Mouse (Mus musculus) right cerebral cortex, postnatal 4 days (tissue): ENCODE measurements around the gene Tmem201.

ENCODE experiments used
- DNase-seq: peaks from one replicate; pipeline ENCODE4 v3.0.0-alpha.2; 2022

Gene Tmem201

GRCm38 (mm10) chr4:149744119-149744518, 6.3 kb upstream of the Tmem201 start:
- no peak for DNase-seq

DNA sequence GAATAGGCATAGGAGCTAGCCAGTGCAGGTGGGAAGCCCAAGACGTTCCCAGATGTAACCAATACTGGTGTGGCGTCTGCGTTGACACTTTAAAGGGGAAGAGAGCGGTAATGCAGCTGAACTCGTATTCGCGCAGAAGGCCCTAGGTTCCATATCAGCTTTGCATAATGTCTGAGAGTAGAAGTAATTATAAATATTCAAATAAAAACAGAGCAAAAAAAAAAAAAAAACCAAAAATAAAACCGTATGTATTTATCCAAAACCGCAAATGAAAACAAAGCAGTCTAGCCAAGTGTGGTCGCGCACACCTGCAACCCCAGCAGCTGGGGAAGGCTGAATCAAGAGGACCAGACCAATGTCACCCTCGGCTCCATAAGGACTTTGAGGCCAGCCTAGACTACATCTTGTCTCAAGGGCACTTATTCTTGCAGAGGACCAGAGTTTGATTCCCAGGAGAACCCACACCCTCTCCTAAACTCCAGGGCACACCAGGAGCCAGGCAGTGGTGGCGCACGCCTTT, 4.2 kb upstream of the Tmem201 start:
- DNase-seq: no peak

DNA sequence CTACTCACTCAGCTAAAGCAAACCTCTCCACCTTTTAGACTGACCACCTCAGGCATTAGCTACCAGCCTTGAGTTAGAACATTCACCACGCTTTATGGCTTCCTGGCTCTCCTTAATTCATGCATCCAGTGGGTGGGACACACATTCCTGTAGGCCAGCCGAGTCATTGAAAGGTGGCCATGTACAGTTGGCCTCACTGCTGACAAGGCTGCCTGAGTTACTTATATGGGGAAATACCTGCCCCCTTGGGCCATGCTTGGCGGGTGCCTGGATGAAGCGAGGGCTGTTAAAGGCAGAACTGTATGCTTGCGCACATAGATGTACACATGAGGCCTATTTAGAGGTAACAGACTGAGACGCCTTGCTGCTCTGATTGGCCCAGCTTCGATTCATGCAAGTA, 2.5 kb upstream of the Tmem201 start:
- no peak for DNase-seq

DNA sequence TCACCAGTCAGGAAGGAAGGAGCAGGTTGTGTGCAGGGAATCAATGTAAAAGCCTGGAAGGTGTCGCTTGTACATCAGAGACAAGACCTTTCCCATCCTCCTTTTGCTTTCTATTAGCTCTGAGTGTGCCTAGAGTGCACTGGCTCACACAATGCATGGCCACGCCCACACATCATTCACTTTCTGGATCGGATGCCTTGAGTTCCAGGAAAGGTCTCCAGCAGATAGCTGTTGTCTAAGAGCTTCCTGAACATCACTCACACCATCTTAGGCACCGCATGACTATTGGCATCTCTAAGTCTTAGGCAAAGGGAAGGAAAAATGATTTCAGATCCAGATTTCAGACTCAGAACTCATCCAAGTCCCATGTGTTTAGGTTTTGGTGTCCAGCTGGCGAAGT, 1.6 kb upstream of the Tmem201 start:
- no peak for DNase-seq

GRCm38 (mm10) chr4:149736581-149736980, 1.3 kb downstream of the Tmem201 start:
- DNase-seq: peak; percentile 64

GRCm38 (mm10) chr4:149735624-149736250, 2.1 kb downstream of the Tmem201 start:
- no peak for DNase-seq

DNA sequence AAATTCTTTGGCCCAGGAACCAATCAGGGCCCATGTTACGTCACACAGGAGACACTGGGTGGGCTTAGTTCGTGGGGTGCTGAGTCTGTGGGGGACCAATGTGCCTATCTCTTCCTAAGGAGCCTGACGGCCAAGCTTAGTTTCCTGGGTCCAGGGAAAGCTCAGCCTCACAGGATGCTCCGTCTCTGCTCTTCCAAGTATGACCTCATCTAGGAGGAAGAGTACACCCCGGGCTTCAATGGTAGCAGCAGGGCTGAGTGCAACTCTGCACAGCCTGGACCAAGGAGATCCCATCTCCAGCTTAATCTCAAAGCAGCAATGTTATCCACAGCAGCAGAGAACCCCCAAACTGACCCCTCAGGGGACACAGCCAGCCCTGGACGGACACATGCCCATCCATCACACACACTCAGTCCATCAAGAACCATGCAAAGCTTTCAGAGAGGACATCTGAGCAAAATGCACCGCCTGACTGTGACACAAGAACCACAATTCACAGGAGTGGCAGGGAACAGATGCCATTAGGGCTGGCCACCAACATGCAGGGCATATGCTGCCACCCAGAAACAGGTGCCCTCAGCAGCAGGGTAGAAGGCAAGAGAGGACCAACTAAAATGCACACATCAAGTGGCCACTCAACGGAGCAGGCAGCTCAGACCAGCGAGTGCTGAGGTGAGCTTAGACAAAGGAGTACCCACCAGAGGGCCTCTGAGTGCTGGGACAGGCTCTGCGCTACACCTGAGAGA, 2.9 kb downstream of the Tmem201 start:
- DNase-seq: no peak

GRCm38 (mm10) chr4:149734246-149734645, 3.6 kb downstream of the Tmem201 start:
- no peak for DNase-seq

DNA sequence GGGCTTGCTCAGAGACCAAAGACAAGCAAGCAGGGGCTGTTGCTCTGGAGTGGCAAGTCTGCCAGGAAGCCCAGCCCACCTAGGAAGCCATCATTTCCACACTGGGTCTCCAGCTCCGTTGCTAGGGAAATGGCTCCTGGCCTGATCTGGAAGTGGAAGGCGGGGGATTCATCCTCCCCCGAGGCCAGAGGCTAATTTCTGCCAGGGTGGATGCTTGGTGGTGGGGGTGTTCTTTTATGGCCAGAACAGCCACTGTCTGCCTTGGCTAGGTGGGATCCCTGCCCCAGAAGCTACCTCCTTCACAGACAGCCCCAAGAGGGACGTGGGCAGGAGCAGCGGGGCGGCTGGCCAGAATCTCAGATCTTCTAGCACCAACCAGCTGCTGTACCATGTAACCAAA, 4.1 kb downstream of the Tmem201 start:
- no peak for DNase-seq

GRCm38 (mm10) chr4:149732800-149733199, 5.0 kb downstream of the Tmem201 start:
- no peak for DNase-seq

GRCm38 (mm10) chr4:149732313-149732712, 5.5 kb downstream of the Tmem201 start:
- DNase-seq: no peak

- DNase-seq: no peak
Observed at GRCm38 (mm10) chr4:149730827-149731226, 7.0 kb downstream of the Tmem201 start.

GRCm38 (mm10) chr4:149728810-149729209, 9.0 kb downstream of the Tmem201 start:
- no peak for DNase-seq

DNA sequence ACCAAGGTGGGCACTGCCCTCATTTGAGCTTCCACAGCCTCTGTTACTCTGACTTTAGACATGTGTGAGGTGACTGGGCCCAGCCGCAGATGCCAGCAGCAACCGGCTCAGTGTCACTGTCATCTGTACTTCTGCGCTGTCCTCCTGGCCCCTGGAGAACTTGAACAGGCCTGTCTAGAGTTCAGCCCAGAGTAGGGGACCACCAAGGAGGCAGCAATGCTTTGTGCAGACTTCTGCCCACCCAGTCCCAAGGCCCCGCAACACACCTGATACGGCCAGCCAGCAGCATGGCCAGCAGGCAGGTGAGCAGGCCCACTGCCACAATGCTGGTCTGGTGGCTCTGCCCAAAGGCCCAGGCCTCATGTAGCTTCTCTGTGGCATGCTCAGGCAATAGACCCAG, 10.2 kb downstream of the Tmem201 start:
- no peak for DNase-seq

- DNase-seq: peak; percentile 83
Observed at GRCm38 (mm10) chr4:149725661-149726350, 12.0 kb downstream of the Tmem201 start.

GRCm38 (mm10) chr4:149724916-149725470, 12.9 kb downstream of the Tmem201 start:
- DNase-seq: no peak

DNA sequence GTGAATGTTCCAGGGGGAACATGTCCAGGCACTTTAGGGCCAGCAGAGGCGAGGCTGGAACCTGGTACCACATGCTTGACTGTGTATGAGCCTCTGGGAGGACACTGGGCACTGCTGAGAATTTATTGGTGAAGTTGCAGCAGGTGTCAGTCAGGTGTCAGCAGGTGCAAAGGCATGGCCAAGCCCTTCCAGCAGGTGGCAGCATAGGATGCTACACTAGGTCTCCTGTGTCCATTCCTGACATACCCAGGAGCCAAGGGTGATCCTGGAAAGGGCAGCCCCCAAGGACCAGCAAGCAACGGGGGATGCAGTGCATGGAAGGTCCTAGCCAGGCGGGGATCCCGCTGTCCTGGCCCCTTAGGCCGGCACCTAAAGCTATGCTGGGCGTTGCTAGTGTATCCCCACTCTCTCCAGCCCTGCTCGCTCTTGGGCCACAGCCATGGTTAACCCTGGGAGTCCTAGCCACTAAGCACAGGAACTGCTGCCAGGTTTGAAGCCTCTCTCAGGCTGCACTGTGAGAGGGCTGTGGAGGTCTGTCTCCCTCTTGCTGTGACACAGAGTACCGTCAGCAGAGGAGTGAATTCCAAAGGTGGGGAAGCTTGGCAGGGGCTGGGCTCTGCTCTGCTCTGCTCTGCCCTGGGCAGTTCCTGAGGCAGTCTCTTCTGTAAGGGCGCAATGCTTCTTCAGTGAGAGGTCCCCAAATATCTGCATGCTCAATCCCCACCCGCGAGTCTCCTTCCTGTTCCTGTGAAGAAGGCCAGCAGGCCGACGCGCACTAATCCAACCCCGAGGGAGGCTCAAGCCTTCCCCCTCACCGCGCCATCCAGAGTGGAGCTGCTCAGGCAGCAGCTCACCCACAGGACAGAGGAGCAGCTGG, 13.8 kb downstream of the Tmem201 start:
- DNase-seq: peak; percentile 31

- no peak for DNase-seq
Observed at GRCm38 (mm10) chr4:149723021-149723390, 14.8 kb downstream of the Tmem201 start.

DNA sequence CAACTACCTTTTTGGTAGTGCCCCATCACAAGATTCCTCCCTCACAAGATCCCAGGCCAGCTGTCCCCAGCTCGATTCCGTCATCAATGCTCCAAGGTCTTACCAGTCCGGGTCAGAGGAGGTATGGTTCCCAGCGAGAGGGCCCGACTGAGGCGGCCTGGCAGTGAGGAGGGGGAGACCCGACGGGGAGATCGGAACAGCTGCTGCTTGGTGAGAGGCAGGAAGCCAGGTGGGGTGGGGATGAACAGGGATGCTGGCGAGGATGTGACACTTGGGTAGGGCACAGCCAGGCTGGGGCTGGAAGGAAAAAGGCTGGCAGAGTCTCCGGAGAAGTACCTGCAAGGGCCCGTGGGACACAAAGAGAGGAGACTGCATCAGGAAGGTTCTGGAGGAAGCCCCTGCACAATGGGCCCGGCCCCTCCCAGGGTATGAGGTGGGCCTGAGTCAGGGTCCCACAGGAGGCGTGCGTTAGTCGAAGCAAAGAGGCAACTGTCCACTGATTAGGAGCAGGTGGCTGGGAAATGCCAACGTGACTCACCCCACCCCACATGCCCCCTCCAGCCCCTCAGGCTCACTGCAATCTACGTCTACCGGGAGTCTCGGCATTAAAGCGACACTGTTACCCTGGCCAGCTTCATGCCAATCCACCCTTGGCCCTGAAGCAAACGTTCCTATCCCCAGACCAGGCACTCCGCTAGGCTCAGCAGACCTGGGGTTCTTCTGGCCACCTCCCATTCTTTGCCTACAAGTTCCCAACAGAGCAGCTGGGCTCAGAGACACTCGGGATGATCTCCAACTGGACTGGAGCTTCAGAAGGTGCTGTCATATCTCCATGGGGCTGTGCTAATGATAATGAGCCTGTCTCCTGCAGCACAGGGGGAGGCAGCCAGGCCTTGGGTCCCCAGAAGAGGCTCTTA, 15.5 kb downstream of the Tmem201 start:
- no peak for DNase-seq

DNA sequence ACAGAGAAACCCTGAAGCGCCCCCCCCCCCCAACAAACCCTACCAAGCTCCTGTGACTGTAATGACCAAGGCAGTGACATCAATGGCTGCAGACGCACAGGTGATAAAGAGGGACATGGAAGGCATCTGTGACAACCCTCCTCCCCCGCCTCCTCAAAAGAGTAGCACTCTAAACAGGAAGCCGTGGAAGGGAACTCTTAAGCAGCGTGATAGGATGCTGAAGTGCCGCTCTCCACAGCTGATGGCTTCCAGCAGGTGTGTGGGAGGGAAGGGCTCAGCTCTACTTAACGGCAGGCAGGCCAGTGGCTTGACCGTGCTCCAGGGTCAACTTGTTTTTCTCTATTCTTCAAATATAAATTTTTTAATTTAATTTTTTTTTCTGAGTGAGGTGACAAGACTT, 16.7 kb downstream of the Tmem201 start:
- DNase-seq: no peak

DNA sequence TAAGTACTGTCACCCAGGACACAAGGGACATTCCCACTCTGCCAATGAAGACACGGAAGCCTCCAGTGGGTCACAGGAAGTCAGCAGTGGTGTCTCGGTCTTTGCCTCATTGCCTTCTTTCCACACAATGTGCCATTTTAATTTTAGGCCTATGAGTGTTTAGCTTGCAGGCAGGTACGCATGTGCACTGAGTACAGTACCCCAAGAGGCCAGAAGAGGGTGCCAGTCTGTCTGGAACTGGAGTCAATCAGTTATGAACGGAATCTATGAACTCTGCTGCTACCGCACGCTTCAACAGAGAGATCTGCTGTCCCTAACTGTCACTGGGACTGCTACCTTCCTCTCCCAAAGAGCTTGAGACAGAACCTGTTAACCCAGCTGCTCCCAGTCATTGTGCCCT, 18.2 kb downstream of the Tmem201 start:
- peak; percentile 76 for DNase-seq
